Mouse (Mus musculus): Measurements from ENCODE around the gene Yod1. TPM values are rescaled to one million over a fixed set of nuclear protein-coding genes. Genes with fewer than 3 reads are reported as not detected.

The Yod1 gene
- polyA plus RNA-seq (2012; rRNA removed): 0.50 and 1.5 TPM in 2 replicates

DNA sequence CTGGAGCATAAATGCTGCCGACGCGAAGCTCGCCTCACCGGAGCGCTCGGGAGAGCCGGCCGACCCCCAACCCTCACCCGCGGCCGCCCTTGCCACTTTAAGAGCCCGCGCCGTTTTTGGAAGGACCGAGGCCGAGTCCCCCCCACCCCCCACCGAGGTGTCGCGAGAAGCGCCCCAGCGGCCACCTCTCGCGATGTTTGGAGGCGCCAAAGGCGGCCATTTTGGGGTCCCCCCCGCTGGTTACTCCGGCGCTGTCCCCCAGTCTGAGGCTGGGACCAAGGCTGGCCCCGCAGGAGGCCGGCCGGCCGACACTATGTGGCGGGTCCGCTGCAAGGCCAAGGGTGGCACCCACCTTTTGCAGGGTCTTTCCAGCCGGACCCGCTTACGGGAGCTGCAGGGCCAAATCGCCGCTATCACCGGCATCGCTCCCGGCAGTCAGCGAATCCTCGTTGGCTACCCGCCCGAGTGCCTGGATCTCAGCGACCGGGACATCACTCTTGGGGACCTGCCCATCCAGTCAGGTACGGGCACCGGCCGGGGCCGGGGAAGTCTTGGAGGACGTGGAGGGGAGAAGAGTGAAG lies at the start of gene Yod1:
Yod1 (plus strand) TSS at position 37 of the 581 bp plus-strand sequence.
- Histone ChIP-seq H3K4me3 (ENCODE audit: low read depth, low read length) (peak within 1 kb of the TSS; percentile 85), H3K27me3 (ENCODE audit: control insufficient read depth, insufficient read depth, low read length) (no peaks in the 10 kb centered on the region), H3K36me3 (ENCODE audit: control insufficient read depth, insufficient read depth, low read length) (peaks cover 4% of the 10 kb centered on the region; the same call in 1 of the 2 replicates), H3K4me1 (ENCODE audit: control insufficient read depth, insufficient read depth, insufficient read length, low read length) (peaks cover 9% of the 10 kb centered on the region; the same call in 1 of the 2 replicates), H3K27ac (ENCODE audit: insufficient read depth, low read depth, low read length) (peak within 1 kb of the TSS; percentile 93)
- TF ChIP-seq CTCF (IDR thresholded peaks at IDR 0.05; ENCODE audit: extremely low read depth, insufficient read length, insufficient replicate concordance, low read depth, low read length) (no peak), POLR2A (IDR thresholded peaks at IDR 0.05; ENCODE audit: low read depth, low read length) (peak; percentile 66; the same call in 1 of the 2 replicates)
- WGBS: under 1% methylated on average over 54 of the region's 54 CpGs

DNA sequence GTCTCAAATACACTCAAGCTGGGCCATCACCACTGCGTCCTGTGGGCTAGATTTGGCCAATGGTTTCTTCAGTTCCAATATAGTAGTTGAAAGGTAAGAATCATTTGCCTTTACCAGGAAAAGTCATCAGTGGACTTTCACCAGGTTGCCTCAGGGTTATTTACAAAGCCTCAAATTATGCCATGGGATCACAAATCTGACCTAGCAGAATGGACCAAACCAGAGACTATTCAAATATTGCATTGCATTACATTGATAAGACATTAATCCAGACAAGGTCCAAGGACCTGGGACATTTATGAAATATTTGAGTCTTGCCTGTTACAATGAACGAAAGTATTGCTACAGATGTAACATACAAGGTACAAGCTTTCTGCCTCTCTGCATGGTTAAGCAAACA lies 38.6 kb upstream of the Yod1 start:
- 63% methylated on average over 2 of the region's 2 CpGs for WGBS
- no peak for TF ChIP-seq POLR2A (IDR thresholded peaks at IDR 0.05; ENCODE audit: low read depth, low read length)
- TF ChIP-seq CTCF (IDR thresholded peaks at IDR 0.05; ENCODE audit: extremely low read depth, insufficient read length, insufficient replicate concordance, low read depth, low read length): no peak
- H3K36me3 ChIP-seq (ENCODE audit: control insufficient read depth, insufficient read depth, low read length): no peaks in the 10 kb centered on the region

DNA sequence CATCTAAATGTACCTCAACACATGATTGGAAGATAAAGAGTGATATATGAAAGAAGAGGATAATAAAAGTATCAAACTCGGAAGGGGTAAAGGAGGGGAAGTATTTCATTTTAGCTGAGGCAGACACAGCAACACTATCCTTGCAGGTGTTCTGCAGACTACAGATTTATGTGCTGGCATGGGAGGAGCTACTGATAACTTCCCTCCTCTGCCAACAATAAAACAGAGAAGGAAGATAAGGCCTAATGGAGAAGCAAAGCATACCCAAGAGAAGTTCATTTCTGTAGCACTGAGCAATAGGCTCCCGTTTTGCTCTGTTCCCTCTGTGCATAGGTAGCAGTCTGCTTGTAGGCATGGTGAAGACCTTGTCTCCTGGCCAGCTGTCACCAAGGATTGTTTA lies 36.1 kb upstream of the Yod1 start:
- H3K27ac ChIP-seq (ENCODE audit: insufficient read depth, low read depth, low read length): peak overlapping the region; percentile 89
- 12% methylated on average over 2 of the region's 2 CpGs for WGBS
- TF ChIP-seq CTCF (IDR thresholded peaks at IDR 0.05; ENCODE audit: extremely low read depth, insufficient read length, insufficient replicate concordance, low read depth, low read length) (no peak), POLR2A (IDR thresholded peaks at IDR 0.05; ENCODE audit: low read depth, low read length) (no peak)
- peaks cover 25% of the 10 kb centered on the region; the same call in 1 of the 2 replicates for H3K4me1 ChIP-seq (ENCODE audit: control insufficient read depth, insufficient read depth, insufficient read length, low read length)
- H3K4me3 ChIP-seq (ENCODE audit: low read depth, low read length): no peak overlapping the region
- no peaks in the 10 kb centered on the region for H3K36me3 ChIP-seq (ENCODE audit: control insufficient read depth, insufficient read depth, low read length)
- H3K27me3 ChIP-seq (ENCODE audit: control insufficient read depth, insufficient read depth, low read length): no peaks in the 10 kb centered on the region

More for the DNA sequence above, 38.6 kb upstream of the Yod1 start:
- Histone ChIP-seq H3K4me1 (ENCODE audit: control insufficient read depth, insufficient read depth, insufficient read length, low read length) (peaks cover 21% of the 10 kb centered on the region; the same call in 1 of the 2 replicates), H3K27ac (ENCODE audit: insufficient read depth, low read depth, low read length) (no peak overlapping the region), H3K4me3 (ENCODE audit: low read depth, low read length) (no peak overlapping the region), H3K27me3 (ENCODE audit: control insufficient read depth, insufficient read depth, low read length) (no peaks in the 10 kb centered on the region)

DNA sequence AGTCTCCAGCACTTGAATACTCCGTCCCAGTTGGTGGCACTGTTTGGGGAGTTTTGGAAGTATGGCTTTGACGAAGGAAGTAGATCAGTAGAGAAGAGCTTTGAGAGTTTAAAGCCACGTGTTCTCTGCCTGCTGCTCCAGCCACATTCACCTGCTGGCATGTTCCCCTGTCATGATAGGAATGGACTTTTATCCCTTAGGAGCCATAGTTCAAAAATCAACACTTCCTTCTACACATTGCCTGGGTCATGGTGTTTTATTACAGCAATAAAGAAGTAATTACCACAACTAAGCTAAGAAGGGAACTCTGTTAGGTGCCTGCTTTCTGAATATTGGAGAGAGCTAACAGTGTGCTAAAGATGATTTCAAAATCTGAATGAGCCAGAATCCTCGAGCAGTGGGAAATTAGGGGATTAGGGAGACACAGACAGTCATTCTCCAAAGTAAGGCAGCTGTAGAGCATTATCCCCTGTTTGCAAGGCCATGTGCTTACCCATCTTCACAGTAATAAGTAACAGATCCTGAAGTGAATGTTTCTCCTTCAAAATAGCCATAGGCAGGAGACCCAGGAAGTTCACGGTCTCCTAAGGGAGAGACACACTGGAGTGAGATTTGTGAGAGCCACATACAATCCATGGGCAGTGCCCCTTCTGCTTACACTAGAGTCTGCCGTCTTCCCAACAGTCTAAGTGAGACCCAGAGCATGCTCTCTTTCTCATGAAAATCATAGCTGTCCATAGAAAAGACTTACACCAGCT lies 35.3 kb upstream of the Yod1 start:
- WGBS: 30% methylated on average over 6 of the region's 6 CpGs
- Histone ChIP-seq H3K27ac (ENCODE audit: insufficient read depth, low read depth, low read length) (peak overlapping the region; percentile 89), H3K4me1 (ENCODE audit: control insufficient read depth, insufficient read depth, insufficient read length, low read length) (peaks cover 25% of the 10 kb centered on the region; the same call in 1 of the 2 replicates), H3K36me3 (ENCODE audit: control insufficient read depth, insufficient read depth, low read length) (no peaks in the 10 kb centered on the region), H3K4me3 (ENCODE audit: low read depth, low read length) (no peak overlapping the region), H3K27me3 (ENCODE audit: control insufficient read depth, insufficient read depth, low read length) (no peaks in the 10 kb centered on the region)
- TF ChIP-seq CTCF (IDR thresholded peaks at IDR 0.05; ENCODE audit: extremely low read depth, insufficient read length, insufficient replicate concordance, low read depth, low read length) (no peak), POLR2A (IDR thresholded peaks at IDR 0.05; ENCODE audit: low read depth, low read length) (no peak)

- Histone ChIP-seq H3K36me3 (ENCODE audit: control insufficient read depth, insufficient read depth, low read length) (peaks cover 3% of the 10 kb centered on the region), H3K27me3 (ENCODE audit: control insufficient read depth, insufficient read depth, low read length) (no peaks in the 10 kb centered on the region), H3K4me1 (ENCODE audit: control insufficient read depth, insufficient read depth, insufficient read length, low read length) (peaks cover 19% of the 10 kb centered on the region; the same call in 1 of the 2 replicates), H3K27ac (ENCODE audit: insufficient read depth, low read depth, low read length) (no peak overlapping the region), H3K4me3 (ENCODE audit: low read depth, low read length) (no peak overlapping the region)
- 33% methylated on average over 1 of the region's 1 CpGs for WGBS
- no peak for TF ChIP-seq CTCF (IDR thresholded peaks at IDR 0.05; ENCODE audit: extremely low read depth, insufficient read length, insufficient replicate concordance, low read depth, low read length)
Observed at GRCm38 (mm10) chr1:130683905-130684304, 33.2 kb upstream of the Yod1 start.

GRCm38 (mm10) chr1:130698601-130699000 lies 18.5 kb upstream of the Yod1 start:
- WGBS: 93% methylated on average over 5 of the region's 5 CpGs
- peaks cover 58% of the 10 kb centered on the region for H3K36me3 ChIP-seq (ENCODE audit: control insufficient read depth, insufficient read depth, low read length)
- H3K4me3 ChIP-seq (ENCODE audit: low read depth, low read length): no peak overlapping the region
- peaks cover 5% of the 10 kb centered on the region; the same call in 1 of the 2 replicates for H3K4me1 ChIP-seq (ENCODE audit: control insufficient read depth, insufficient read depth, insufficient read length, low read length)
- no peak for TF ChIP-seq CTCF (IDR thresholded peaks at IDR 0.05; ENCODE audit: extremely low read depth, insufficient read length, insufficient replicate concordance, low read depth, low read length)
- TF ChIP-seq POLR2A (IDR thresholded peaks at IDR 0.05; ENCODE audit: low read depth, low read length): no peak
- H3K27me3 ChIP-seq (ENCODE audit: control insufficient read depth, insufficient read depth, low read length): no peaks in the 10 kb centered on the region
- no peak overlapping the region for H3K27ac ChIP-seq (ENCODE audit: insufficient read depth, low read depth, low read length)
